ENCODE assay signal across 8 mouse cellular contexts in the genomic region with DNA sequence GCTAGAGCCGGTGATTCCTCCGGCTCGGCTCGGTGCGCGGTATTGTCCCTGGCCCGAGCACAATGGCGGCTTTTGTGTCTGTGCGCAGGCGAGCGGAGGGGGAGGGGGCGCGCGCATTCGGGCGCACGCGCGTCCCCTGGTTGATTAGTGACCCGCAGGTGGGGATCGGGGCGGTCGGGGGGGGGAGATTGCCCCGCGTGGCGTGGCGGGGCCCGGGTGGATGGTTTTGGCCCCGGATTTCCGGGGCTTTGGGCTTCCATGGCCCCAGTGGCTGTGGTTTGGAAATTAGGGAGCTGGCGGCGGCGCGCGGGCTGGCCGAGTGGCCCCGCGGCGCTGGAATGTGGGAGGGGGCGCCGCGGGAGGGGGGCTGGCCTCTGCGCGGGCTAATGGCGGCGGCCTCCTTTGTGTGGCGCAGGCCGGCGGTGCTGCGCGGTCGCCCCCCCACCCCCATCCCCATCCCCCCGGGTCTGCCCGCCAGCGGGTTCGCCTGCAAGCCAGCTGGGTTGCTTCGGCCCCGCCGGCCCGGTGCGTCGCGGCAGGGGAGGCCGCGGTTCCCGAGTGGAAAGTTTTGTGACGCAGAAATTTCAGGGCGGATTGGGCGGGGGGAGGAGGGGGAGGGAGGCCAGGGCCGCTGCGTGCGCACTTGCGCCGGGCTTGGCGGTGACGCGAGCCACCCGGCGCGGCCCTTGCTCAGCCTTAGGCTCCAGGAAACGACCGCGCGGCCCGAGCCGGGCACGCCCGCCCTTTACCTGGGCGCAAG. TPM values are rescaled to one million over a fixed set of nuclear protein-coding genes. Genes with fewer than 3 reads are reported as not detected.
A peak's percentile ranks its signal among the peaks of the same experiment; 100 is the strongest.
DNase-seq lines count a peak whose midpoint lies in the region; ATAC-seq lines count a peak whose summit lies in the region.

No protein-coding gene starts in this region.

- peak; percentile 46 for ATAC-seq in CD4-positive, CD25-positive, alpha-beta regulatory T cell, adult 4 months
- peak; percentile 78 for ATAC-seq in heart, embryonic 16.5 days (replicated peaks; ENCODE audit: extremely low read depth, insufficient read depth, low FRiP score)
- peak; percentile 66 for ATAC-seq in liver, embryonic 15.5 days (ENCODE audit: insufficient read depth)
- peak; percentile 73 for ATAC-seq in neural tube, embryonic 11.5 days (ENCODE audit: insufficient read depth, low FRiP score, low TSS enrichment)
- ATAC-seq in stomach, embryonic 16.5 days (ENCODE audit: insufficient read depth, low FRiP score): peak; percentile 72

- H3K36me3 ChIP-seq in forebrain, embryonic 10.5 days (replicated peaks): peaks cover 37% of the 10 kb centered on the region
- peaks cover 4% of the 10 kb centered on the region for H3K36me3 ChIP-seq in heart, embryonic 16.5 days (ENCODE audit: control insufficient read depth, insufficient read depth)
- peaks cover 20% of the 10 kb centered on the region for H3K36me3 ChIP-seq in liver, embryonic 15.5 days (replicated peaks)
- no peaks in the 10 kb centered on the region for H3K36me3 ChIP-seq in neural tube, embryonic 11.5 days (ENCODE audit: control insufficient read depth, insufficient read depth, low read length)
- no peaks in the 10 kb centered on the region for H3K36me3 ChIP-seq in stomach, embryonic 16.5 days (ENCODE audit: control insufficient read depth, insufficient read depth, low read length)

- WGBS in forebrain, embryonic 10.5 days: under 1% methylated on average over 73 of the region's 89 CpGs
- under 1% methylated on average over 74 of the region's 89 CpGs for WGBS in heart, embryonic 16.5 days
- under 1% methylated on average over 80 of the region's 89 CpGs for WGBS in liver, embryonic 15.5 days (ENCODE audit: insufficient replicate concordance)
- WGBS in neural tube, embryonic 11.5 days: under 1% methylated on average over 48 of the region's 89 CpGs
- under 1% methylated on average over 72 of the region's 89 CpGs for WGBS in stomach, embryonic 16.5 days

- DNase-seq in c-Kit-negative CD71-positive TER-119-positive erythroid progenitor cells, embryonic 14.5 days (ENCODE audit: low read depth, low spot score): peak; percentile 55
- DNase-seq in forebrain, embryonic 10.5 days (ENCODE audit: extremely low spot score, low spot score): peak; percentile 72
- DNase-seq in kidney, postnatal 36 days: peak; percentile 77 to 82
- peak; percentile 81 for DNase-seq in neural tube, embryonic 11.5 days (ENCODE audit: low spot score)

- H3K4me3 ChIP-seq in forebrain, embryonic 10.5 days: peak overlapping the region; percentile 80
- peak overlapping the region; percentile 94 for H3K4me3 ChIP-seq in heart, embryonic 16.5 days (ENCODE audit: low read length)
- H3K4me3 ChIP-seq in liver, embryonic 15.5 days (replicated peaks): peak overlapping the region; percentile 87
- H3K4me3 ChIP-seq in neural tube, embryonic 11.5 days (ENCODE audit: low read depth, low read length): peak overlapping the region; percentile 74
- peak overlapping the region; percentile 91 for H3K4me3 ChIP-seq in stomach, embryonic 16.5 days (replicated peaks; ENCODE audit: low read length)

- peaks cover 16% of the 10 kb centered on the region for H3K27me3 ChIP-seq in forebrain, embryonic 10.5 days (ENCODE audit: poor library complexity, severe bottlenecking)
- no peaks in the 10 kb centered on the region for H3K27me3 ChIP-seq in heart, embryonic 16.5 days (ENCODE audit: control insufficient read depth, insufficient read depth, low read length)
- H3K27me3 ChIP-seq in liver, embryonic 15.5 days: no peaks in the 10 kb centered on the region
- H3K27me3 ChIP-seq in neural tube, embryonic 11.5 days (ENCODE audit: control insufficient read depth, insufficient read depth, low read length): no peaks in the 10 kb centered on the region
- H3K27me3 ChIP-seq in stomach, embryonic 16.5 days (ENCODE audit: control insufficient read depth, insufficient read depth, low read length): no peaks in the 10 kb centered on the region

- no peaks in the 10 kb centered on the region for H3K9me3 ChIP-seq in forebrain, embryonic 10.5 days
- no peaks in the 10 kb centered on the region for H3K9me3 ChIP-seq in heart, embryonic 16.5 days (replicated peaks; ENCODE audit: control insufficient read depth, low read length)
- no peaks in the 10 kb centered on the region for H3K9me3 ChIP-seq in liver, embryonic 15.5 days (replicated peaks)
- no peaks in the 10 kb centered on the region for H3K9me3 ChIP-seq in neural tube, embryonic 11.5 days (ENCODE audit: control insufficient read depth, low read length)
- H3K9me3 ChIP-seq in stomach, embryonic 16.5 days (replicated peaks; ENCODE audit: control insufficient read depth, low read length): no peaks in the 10 kb centered on the region

- peak overlapping the region; percentile 76 for H3K4me2 ChIP-seq in heart, embryonic 16.5 days (ENCODE audit: low read depth, low read length)
- peak overlapping the region; percentile 79 for H3K4me2 ChIP-seq in liver, embryonic 15.5 days
- H3K4me2 ChIP-seq in neural tube, embryonic 11.5 days (ENCODE audit: low read depth): peak overlapping the region; percentile 71
- peak overlapping the region; percentile 63 for H3K4me2 ChIP-seq in stomach, embryonic 16.5 days (ENCODE audit: low read depth, low read length)

- peaks cover 27% of the 10 kb centered on the region for H3K4me1 ChIP-seq in forebrain, embryonic 10.5 days
- peaks cover 8% of the 10 kb centered on the region for H3K4me1 ChIP-seq in heart, embryonic 16.5 days (ENCODE audit: control insufficient read depth, insufficient read depth, low read length)
- peaks cover 11% of the 10 kb centered on the region for H3K4me1 ChIP-seq in liver, embryonic 15.5 days (replicated peaks)
- H3K4me1 ChIP-seq in neural tube, embryonic 11.5 days (ENCODE audit: control insufficient read depth, insufficient read depth, low read length): peaks cover 5% of the 10 kb centered on the region; the same call in 1 of the 2 replicates
- no peaks in the 10 kb centered on the region for H3K4me1 ChIP-seq in stomach, embryonic 16.5 days (ENCODE audit: control insufficient read depth, insufficient read depth, low read length)

- H3K9ac ChIP-seq in heart, embryonic 16.5 days (ENCODE audit: low read length): peak overlapping the region; percentile 100
- H3K9ac ChIP-seq in liver, embryonic 15.5 days: peak overlapping the region; percentile 89
- H3K9ac ChIP-seq in neural tube, embryonic 11.5 days (ENCODE audit: low read length): peak overlapping the region; percentile 99
- H3K9ac ChIP-seq in stomach, embryonic 16.5 days (ENCODE audit: low read length): peak overlapping the region; percentile 99

- H3K27ac ChIP-seq in forebrain, embryonic 10.5 days: peak overlapping the region; percentile 99
- H3K27ac ChIP-seq in heart, embryonic 16.5 days (ENCODE audit: low read length): peak overlapping the region; percentile 99
- H3K27ac ChIP-seq in liver, embryonic 15.5 days (replicated peaks): peak overlapping the region; percentile 92
- H3K27ac ChIP-seq in neural tube, embryonic 11.5 days (ENCODE audit: low read depth, low read length): peak overlapping the region; percentile 98
- peak overlapping the region; percentile 99 for H3K27ac ChIP-seq in stomach, embryonic 16.5 days (ENCODE audit: low read length)

RNA-seq across cellular contexts. Expression of a gene that starts 0.7 kb away (rescaled TPM):
- polyA plus RNA-seq in CD4-positive, CD25-positive, alpha-beta regulatory T cell, adult 4 months (2017; shearing (Covaris generic)): 10 to 100 TPM; 34.7 to 48.4 TPM
- 167 and 183 TPM in 2 replicates for polyA plus RNA-seq in forebrain, embryonic 10.5 days (2016; fragmentation: Nextera tagmentation; extraction: Ambion mirVana)
- 75.3 and 78.0 TPM in 2 replicates for polyA plus RNA-seq in heart, embryonic 16.5 days (2015; fragmentation: Nextera tagmentation; extraction: Ambion mirVana)
- 46.0 and 46.3 TPM in 2 replicates for polyA plus RNA-seq in liver, embryonic 15.5 days (2015; fragmentation: Nextera tagmentation; extraction: Ambion mirVana)
- polyA plus RNA-seq in neural tube, embryonic 11.5 days (2014; fragmentation: Nextera tagmentation; extraction: Ambion mirVana): 186 and 187 TPM in 2 replicates
- polyA plus RNA-seq in stomach, embryonic 16.5 days (2015; fragmentation: Nextera tagmentation; extraction: Ambion mirVana): 116 and 117 TPM in 2 replicates

Comparison
In these comparisons a context has a peak if more than half of its experiments do, and no peak if none do; other contexts are left out.
1. Peak in every context shown above with its lines: DNase-seq, ATAC-seq, H3K4me3 ChIP-seq and H3K27ac ChIP-seq.